Mouse (Mus musculus) MN1 (cell line): ENCODE results near the gene Gm15319.
A peak's percentile ranks its signal among the peaks of the same experiment; 100 is the strongest.
"Not testable (repeated sequence)": the region's sequence is repeated elsewhere in the genome, so short reads cannot be mapped to it uniquely, and the experiment has no call there.

Source experiments
- DNase-seq: peaks from one replicate; pipeline ENCODE4 v3.0.0-alpha.2; 2016; ENCODE audit warnings: low spot score

Gene Gm15319

DNA sequence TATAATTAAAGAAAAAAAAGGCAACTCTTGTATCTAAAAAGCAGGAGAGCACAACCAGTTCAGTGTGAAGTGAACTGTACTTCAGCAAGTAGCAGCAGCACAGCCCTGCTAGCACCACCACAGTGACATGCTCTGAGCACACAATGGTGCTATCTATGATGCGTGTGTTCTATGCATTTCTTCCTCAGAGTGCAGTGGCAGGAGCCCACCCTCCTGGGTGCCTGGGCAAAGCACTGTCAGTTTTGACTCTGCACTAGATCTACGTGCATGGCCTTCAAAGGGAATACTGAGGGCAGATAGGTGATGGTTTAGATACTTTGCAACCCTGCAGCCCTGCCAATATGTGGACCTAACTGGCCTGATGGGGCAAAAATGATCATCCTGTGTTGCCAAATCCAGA lies at the start of gene Gm15319:
Gene Gm15319 (minus strand): TSS at position 101 of the 400 bp plus-strand sequence.
- not testable (repeated sequence) for DNase-seq

DNA sequence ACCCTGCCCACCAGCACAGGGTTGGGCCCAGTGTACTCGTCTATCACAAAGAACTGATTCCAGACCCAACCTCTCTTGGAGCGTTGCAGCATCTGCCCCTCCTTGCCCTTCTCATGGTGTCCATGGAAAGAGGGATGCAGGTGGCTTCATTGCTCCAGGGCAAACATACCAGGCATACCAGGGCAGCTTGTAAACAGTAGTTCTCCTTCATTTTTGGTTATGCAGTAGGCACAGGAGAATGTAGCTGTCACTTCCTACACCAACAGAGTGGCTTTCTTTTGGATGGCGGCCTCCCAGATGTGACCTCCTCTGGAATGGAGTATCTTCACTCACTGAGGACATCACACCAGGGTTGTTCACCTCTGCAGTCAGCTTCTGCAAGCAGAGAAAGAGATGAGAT lies 47.3 kb upstream of the Gm15319 start:
- not testable (repeated sequence) for DNase-seq

DNA sequence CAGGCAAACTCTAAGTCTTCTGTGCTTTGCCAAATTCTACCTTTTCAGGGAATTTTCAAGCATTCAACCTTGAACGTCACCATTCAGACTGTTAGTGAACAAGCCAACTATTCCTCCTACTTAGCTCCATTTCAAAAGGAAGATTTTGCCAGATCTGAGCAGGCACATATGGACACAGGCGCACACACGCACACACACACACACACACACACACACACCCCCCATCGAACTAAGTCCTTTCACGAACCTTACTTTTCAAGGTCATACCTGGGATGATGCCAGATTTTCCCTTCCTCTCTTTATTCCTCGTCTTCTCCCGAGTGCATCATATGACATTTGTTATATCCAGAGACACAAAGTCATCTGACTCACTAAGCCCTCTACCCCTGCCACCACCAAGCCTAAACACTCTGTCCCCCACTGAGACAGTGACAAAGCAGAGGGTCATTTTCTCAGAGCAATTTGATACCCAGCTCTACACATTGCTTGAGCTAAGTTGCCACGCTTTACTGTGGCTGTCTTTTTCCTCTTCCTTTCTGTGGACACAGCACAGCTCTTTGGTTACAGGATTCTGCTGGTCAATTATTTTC lies 45.5 kb upstream of the Gm15319 start:
- peak; percentile 4 for DNase-seq

DNA sequence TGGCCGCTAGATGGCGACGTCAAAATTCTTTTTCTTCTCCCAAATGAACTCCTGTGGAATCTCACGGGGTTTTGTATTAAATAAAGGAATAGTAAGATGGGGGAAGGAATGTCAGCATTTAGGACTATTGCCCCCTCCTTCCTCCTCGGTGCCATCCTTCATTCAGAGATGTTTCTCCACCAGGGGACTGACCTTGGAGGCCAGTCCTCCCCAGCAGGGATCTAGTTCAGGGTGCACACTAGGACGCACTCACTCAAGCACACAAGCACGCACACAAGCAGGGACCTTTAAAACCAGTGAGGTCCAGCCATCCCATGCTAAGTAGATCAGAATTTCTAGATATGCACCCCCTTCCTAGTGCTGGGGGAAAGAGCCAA lies 26.3 kb upstream of the Gm15319 start:
- DNase-seq: not testable (repeated sequence)

DNA sequence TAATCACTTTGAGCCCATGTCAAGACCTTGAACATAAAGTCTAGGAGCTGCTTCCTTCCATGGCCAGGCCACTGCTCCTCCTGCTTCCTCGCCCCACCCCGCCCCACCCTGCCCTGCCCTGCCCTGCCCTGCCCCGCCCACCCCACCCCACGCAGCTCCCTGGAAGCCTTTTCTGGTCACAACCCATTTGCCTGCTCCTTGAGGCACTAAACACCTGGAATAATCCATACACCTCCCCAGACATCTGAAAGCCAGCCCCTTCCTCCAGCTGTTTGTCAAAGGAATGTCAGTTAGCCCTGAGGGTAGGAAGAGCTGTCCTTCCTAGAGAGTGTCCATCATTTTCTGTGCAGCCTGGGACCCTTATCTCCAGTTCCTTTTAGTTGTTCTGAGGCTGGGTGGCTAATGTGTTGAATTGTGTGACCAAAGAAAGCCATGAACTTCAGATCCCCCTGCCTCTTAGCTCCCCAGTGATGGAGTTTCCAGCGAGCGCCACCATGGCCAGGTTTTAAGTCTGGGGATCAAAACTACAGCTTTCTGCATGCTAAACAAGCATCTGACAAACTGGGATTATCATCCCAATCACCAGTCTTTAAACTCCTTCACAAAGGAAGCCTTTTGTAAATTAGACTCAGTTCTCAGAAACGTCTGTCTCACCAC lies 25.8 kb upstream of the Gm15319 start:
- DNase-seq: not testable (repeated sequence)

DNA sequence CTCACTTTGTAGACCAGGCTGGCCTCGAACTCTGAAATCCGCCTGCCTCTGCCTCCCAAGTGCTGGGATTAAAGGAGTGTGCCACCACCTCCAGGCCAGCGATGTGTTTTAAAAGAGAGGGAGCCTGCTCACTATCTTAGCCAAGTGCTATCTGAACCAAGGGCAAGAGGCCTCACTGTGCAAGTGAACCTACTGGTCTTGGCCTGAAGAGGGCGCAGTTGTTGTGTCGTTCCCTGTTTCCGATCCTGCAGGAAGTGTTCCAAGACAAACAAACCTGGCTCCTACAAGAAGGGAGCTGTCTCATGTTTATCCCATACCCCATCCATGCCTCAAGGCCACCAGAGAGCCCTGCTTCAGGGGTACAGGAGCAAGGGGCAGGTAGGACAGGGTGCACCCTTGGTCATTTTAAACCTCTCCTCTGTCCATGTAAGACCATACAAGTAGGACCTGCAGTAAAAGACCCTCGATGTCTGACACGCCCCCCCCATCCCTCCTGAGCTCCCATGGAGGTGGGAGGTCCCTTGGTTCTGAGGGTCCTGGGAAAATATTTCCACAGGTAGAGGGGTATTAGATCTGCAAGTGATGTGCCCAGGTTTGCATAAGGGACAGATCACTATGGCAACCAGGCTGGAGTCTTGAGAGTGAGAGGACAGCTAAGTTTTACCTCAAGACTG lies 24.2 kb upstream of the Gm15319 start:
- not testable (repeated sequence) for DNase-seq

DNA sequence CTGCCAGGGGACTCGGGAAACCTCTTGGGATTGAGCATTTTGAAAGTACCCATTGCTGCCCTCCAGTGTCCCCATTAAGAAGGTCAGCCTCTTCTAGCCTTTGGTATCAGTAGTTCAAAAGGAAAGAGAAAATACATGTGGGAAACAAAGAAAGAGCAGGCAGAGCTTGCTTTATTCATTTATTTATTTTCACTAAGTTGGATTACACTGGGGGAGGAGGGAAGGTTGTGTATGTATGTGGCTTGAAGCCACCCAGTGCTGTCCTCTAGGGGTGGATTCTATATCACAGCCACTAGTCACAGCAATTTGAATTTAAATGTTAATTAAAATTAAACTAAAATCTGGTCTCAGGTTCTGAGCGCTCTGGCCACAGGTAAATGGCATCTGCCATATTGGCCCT lies 22.0 kb upstream of the Gm15319 start:
- not testable (repeated sequence) for DNase-seq

DNA sequence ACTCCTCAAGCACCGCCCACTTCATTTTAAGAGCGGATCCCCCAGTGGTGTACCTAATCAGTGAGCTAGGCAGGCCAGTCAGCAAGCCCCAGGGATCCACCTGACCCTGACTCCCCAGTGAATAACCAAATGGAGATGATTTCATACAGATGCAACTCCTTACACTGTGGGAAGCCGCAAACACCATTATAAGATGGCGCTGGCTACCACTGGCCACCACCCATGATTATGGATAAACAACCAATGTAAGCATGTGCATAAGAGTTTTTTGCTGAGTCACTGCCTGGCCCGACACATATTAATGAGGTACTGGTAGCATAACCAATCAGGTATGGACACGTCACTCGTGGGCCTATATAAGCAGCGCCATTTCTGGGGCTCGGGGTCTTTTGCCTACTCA lies 21.1 kb upstream of the Gm15319 start:
- DNase-seq: not testable (repeated sequence)

DNA sequence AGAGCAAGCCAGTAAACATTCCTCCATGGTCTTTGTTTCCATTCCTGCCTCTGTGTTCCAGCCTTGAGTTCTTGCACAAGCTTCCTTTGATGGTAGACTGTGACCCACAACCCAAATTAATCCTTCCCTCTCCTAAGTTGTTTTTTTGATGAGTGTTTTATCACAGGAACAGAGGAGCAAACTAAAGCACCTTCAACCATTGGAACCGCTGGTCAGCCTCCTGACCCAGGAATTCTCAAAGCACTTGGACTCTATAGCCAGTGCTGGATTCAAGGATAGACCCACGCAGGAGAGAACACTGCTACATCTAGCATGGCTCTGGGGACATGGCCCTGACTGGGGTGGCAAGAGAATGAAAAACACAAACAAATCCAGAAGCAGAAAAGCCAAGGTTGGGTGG lies 19.1 kb upstream of the Gm15319 start:
- not testable (repeated sequence) for DNase-seq

DNA sequence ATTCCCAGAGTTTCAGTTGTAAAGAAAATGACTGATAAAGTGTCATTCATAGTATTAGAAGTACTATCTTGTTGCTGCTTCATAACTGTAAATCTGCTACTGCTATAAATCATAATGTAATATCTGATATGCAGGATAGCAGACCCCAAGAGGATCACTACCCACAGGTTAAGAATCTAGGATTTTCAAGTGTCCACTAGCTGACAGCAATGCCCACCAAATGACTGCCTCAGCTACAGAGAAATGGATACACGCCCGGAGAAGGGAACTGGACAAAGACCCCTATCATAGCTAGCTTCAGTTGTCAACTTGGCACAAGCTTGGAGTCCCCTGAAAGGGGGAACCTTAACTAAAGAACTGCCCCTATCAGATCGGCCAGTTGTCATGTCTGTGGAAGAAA lies 18.6 kb upstream of the Gm15319 start:
- not testable (repeated sequence) for DNase-seq

DNA sequence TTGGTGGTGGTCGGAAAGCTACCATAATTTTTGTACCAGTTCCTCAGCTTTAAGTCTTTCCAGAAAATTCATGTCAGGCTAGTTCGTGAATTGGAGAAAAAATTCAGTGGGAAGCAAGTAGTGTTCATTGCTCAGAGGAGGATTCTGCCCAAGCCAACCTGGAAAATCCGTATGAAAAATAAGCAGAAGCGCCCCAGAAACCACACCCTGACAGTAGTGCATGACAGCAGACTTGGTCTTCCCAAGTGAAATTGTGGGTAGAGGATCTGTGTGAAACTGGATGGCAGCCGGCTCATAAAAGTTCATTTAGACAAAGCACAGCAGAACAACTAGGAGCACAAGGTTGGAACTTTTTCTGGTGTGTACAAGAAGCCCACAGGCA lies 18.2 kb upstream of the Gm15319 start:
- not testable (repeated sequence) for DNase-seq

DNA sequence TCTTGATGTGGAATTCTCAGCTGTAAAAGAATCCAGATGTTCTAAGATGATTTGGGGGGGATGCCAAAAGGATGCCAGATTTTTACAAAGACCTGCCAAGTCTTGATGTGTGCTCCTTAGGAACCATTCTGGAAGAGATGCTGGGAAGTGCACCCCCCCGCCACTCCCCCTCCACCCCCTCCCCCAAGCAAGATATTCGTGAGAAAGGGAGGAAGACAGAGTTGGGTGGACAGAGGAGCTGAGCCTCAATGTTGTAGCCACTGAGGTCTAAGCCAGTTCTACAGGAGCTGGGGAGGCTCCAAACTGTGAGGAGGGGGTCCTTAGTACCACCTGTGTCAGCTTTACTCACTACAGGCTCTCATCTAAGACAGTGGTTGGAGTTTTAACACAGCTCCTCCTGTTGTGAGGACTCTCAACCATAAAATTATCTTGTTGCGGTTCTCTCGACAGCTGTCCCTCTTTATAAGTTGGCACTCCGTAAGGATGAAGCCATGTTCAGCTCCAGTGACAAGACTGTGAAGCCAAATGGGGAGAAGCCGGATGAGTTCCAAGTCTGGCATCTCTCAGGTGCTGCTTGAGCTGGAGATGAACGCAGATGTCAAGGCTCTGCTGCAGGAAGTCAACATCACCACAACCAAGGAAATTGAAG lies 17.7 kb upstream of the Gm15319 start:
- DNase-seq: not testable (repeated sequence)

DNA sequence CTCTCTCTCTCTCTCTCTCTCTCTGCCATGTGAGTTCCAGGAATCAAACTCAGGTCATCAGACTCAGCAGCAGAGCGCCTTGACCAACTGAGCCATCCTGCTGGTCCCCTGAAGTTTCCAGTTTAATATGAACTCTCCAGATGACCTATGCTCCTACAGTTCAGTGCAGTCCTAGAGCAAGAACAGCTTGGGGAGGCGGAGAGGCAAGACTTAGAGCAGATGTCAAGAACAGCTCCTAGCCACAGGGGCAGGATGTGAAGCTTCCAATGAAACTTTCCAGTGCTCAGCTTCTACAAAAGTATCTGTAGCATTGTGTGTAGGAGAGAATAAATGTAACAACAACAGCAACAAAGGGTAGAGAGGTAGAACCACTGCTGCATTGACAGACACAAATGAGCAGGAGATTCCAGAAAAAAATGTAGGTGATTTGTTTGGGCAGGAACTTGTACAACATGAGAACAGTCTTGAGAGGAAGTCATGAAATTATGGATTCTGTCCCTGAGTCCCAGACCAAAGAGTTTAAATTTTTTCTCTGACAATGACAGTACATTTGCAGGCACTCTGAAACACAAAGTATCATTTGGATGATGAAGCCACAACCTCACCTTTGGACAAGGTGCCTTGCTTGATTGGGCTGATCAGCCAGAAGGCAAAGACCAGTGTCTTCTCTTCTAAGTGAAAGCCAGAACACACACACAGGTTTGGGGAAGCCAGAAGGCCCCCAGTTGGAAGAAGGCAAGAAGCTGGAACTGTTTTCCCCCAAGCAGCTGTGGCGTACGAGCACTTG lies 16.8 kb upstream of the Gm15319 start:
- not testable (repeated sequence) for DNase-seq

DNA sequence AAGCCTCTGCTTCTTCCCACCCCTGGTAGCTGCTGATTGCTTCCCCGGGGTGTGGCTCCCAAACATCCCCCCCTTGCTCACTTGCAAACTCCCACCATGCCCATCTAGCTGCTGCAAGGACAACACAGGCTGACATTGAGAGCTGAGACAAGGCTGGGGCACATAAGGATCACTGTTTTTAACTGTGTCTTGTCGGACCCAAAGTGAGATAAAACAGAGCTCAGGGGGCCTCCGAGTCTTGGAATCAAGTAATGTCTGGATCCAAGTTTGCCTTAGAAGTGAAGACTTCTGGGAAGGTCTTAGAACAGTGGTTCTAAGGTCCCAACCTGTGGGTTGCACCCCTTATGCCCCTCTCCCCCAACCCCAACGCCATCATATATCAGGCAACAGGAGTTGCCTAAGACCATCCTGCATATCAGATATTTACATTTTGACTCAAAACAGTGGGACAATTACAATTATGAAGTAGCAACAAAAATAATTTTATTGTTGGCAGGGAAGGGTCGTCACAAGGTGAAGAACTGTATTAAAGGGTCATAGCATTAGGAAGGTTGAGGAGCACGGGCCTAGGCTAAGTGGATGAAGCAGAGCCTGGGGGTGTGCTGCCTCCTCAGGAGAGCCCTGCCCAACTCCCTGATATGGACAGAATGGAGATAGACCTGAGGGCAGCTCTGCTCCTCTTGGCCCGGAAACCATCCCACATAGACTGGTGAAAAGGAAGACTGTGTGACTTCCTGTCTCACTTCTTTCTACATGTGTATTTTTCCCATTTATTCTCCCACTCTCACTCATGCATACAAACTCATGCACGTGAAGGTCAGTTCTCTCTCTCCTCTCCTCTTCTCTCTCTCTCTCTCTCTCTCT lies 16.0 kb upstream of the Gm15319 start:
- not testable (repeated sequence) for DNase-seq

DNA sequence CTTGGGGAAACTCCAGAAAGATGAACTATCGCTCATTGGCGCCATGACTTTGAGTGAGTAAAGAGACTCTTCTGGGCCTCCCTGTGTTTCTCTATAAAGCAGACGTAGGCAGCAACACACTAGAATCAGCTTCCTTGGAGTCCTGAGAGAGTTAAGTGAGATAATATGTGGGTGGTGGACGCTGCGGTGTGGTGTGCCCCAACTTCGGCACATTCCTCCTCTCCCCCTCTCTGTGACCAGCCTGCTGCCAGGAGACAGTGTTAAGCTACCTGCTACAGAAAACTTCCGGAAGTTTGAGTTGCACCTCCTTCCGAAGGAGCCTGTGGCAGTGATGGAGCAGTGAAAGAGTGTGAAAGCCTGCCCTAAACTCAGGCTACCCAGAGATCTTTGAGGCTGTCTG lies 15.3 kb upstream of the Gm15319 start:
- DNase-seq: not testable (repeated sequence)

DNA sequence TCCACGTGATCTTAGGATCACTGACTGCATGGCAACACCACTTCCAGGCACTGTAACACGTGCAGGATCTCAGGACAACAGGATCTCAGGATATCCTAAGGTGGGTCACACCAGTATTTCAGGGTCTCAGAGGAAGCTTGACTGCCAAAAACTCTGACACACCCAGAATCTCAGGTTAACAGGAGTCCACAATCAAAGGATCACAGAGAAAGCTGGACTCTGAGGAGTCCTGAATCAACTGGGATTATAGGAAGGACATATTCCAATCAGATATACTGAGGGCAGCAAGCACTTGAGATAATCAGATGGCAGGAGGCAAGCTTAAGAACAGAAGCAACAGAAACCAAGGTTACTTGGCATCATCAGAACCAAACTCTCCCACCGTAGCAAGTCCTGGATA lies 12.7 kb upstream of the Gm15319 start:
- DNase-seq: not testable (repeated sequence)

DNA sequence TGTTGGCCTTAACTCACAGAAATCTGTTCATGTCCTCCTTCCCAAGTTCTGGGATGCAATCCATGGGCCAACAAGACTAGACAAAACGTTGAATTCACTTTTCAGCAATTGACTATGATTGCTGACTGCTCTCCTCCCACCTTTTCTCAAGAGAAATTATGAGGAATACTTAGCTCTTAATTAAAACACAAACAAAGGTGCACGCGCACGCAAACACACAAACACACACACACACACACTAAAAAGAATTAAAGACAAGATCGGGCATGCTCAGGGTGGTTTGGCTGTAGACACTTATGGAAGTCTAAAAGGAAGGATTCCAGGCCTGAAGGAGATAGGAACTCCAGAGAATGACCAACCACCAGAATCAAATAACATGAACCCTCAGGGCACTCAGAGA lies 6.6 kb downstream of the Gm15319 start:
- not testable (repeated sequence) for DNase-seq

DNA sequence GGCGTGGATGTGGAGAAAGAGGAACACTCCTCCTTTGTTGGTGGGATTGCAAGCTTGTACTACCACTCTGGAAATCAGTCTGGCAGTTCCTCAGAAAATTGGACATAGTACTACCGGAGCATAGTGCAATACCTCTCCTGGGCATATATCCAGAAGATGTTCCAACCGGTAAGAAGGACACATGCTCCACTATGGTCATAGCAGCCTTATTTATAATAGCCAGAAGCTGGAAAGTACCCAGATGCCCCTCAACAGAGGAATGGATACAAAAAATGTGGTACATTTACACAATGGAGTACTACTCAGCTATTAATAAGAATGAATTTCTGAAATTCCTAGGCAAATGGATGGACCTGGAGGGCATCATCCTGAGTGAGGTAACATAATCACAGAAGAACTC lies 9.4 kb downstream of the Gm15319 start:
- not testable (repeated sequence) for DNase-seq

DNA sequence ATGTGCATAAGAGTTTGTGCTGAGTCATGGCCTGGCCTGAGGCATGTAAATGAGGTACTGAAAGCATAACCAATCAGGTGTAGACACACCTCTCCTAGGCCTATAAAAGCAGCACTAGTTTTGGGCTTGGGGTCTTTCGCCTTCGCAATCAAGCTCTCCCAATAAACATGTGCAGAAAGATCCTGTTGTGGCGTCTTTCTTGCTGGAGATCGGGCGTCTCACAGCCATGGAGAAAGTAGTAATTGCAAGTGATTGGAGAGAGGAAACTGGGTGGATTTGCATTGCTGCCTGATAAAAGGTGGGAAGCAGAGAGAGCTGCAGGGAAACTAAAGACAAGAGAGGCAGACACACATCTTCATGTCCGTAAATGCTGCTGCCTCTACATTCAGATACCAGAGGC lies 60.3 kb downstream of the Gm15319 start:
- not testable (repeated sequence) for DNase-seq

DNA sequence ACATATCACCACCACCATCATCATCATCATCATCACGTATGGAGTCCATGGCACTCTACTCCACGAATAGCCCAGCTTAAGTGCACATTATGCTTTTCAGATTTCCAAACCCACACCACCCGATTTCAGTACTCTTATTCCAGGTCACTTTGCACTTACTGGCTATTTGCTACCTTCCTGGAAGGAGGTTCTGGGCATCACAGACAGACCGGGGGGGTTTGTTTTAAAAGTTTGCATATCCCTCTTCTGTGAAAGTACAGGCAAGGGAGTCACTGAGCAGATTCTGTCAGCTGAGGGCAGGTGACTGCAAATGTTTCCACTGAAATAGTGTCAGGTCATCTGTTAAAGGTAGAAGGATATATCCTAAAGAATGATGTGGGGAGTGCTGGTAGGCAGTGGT lies 63.0 kb downstream of the Gm15319 start:
- peak; percentile 3 for DNase-seq

DNA sequence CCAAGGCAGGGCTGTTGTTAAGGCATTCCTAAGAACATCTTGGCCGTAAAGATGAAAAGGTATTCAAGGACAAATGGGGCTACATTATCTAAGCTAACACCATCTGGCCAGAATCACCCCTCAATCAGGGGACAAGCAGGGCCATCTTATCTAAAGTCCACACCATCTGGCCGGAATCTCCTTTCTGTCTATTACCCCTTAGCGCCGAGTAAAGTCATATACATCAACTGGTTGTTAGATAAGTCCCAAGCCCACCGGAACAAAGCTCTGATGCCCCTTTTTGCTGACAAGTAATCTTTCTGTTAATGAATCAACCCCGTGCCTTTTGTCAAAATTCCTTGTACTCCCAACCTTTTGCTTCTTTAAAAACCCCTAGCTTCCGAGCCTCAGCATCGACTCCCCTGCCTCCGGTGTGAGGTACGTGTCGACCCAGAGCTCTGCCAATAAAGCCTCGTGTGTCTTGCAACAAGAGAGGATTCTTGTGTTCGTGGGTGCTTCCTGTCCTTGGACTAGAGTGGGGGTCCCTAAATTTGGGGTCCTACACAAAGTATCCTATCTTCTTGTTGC lies 65.0 kb downstream of the Gm15319 start:
- peak; percentile 16 for DNase-seq
